Mouse (Mus musculus) testis, postnatal 10 days (tissue): ENCODE data around the gene Olfr1418.

Source experiments
- DNase-seq: peaks from one replicate; pipeline ENCODE4 v3.0.0; 2021; ENCODE audit warnings: low spot score

The Olfr1418 gene

GRCm38 (mm10) chr19:11810003-11810758, 50.7 kb downstream of the Olfr1418 start:
- DNase-seq = no peak

- no peak for DNase-seq
Observed at GRCm38 (mm10) chr19:11808452-11808851, 52.4 kb downstream of the Olfr1418 start.

- DNase-seq = no peak
Observed at GRCm38 (mm10) chr19:11807822-11808221, 53.0 kb downstream of the Olfr1418 start.

GRCm38 (mm10) chr19:11807251-11807650, 53.6 kb downstream of the Olfr1418 start:
- no peak for DNase-seq

GRCm38 (mm10) chr19:11804423-11804822, 56.4 kb downstream of the Olfr1418 start:
- DNase-seq = no peak
